Mouse (Mus musculus): ENCODE data around the gene Nhsl2. TPM values are rescaled to one million over a fixed set of nuclear protein-coding genes. Genes with fewer than 3 reads are reported as not detected.
A peak's percentile ranks its signal among the peaks of the same experiment; 100 is the strongest.

Gene Nhsl2
- polyA plus RNA-seq, 1 experiment from 2014 or later = 17.4 TPM

DNA sequence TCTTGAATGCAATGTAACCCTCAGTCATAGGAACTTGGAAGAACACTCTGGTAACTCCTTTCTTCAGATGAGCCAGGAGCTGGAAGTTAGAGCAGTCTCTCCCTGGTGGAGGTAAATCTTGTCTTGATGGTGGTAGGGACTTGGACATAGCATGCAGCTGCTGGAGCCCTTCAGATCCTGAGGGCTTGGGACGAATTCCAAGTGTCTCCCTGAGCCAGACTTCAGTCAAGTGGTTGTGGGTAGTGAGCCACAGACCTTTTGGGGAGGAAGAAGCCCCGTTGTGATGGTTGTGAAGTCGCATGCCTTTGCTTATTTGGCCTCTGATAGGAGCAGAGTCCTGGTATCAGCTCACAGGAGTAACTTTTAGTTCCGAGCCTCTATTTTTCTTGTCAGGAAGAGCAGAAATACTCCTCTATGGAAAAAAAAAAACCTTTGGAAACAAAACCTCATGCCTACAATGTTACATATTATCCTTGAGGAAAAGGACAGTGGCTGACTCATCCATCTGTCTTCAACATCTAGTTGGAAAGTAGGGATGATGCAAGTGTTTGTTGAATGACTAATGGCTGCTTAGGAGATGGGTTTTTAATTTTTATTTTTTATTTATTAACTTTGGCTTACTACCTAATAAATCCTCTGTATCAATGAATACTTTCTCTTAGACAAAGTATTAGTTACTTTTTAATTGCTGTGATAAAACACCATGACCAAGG lies 14.6 kb downstream of the Nhsl2 start:
- Histone ChIP-seq H3K4me2 (replicated peaks; ENCODE audit: low read depth, low read length) (no peak overlapping the region), H3K9ac (replicated peaks; ENCODE audit: low read depth, low read length) (no peak overlapping the region), H3K9me3 (ENCODE audit: control insufficient read depth, low read depth, low read length) (no peaks in the 10 kb centered on the region), H3K36me3 (ENCODE audit: control insufficient read depth, insufficient read depth, low read length) (no peaks in the 10 kb centered on the region), H3K4me1 (ENCODE audit: control insufficient read depth, insufficient read depth, low read length) (no peaks in the 10 kb centered on the region), H3K27ac (ENCODE audit: low read length) (no peak overlapping the region), H3K4me3 (ENCODE audit: low read depth, low read length) (no peak overlapping the region), H3K27me3 (ENCODE audit: control insufficient read depth, insufficient read depth, low read length) (no peaks in the 10 kb centered on the region)
- no peak for ATAC-seq (ENCODE audit: insufficient number of reproducible peaks, insufficient read depth, low FRiP score, low read depth)
- WGBS = 76% methylated on average over 4 of the region's 4 CpGs

DNA sequence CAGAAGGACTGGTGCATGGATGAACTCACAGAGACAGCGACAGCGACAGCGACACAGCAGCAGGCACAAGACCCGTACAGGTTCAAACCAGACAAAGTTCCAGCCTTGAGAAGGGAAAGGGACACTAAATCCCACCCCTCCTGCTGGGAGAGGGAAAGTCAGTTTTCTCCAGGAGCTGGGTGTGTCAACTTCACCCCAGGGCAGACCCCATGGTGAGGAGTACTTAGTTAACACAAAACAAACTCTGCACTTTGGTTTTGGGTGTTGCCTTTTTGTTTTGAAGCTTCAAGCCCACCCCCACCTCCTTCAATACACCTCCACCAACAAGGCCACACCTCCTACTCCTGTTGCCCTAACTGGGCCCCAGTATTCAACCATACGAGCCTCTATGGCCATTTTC lies 15.6 kb downstream of the Nhsl2 start:
- Histone ChIP-seq H3K27me3 (ENCODE audit: control insufficient read depth, insufficient read depth, low read length) (no peaks in the 10 kb centered on the region), H3K4me2 (replicated peaks; ENCODE audit: low read depth, low read length) (no peak overlapping the region), H3K4me3 (ENCODE audit: low read depth, low read length) (no peak overlapping the region), H3K9ac (replicated peaks; ENCODE audit: low read depth, low read length) (no peak overlapping the region), H3K4me1 (ENCODE audit: control insufficient read depth, insufficient read depth, low read length) (no peaks in the 10 kb centered on the region), H3K36me3 (ENCODE audit: control insufficient read depth, insufficient read depth, low read length) (no peaks in the 10 kb centered on the region), H3K9me3 (ENCODE audit: control insufficient read depth, low read depth, low read length) (no peaks in the 10 kb centered on the region), H3K27ac (ENCODE audit: low read length) (no peak overlapping the region)
- WGBS = 42% methylated on average over 5 of the region's 5 CpGs
- ATAC-seq (ENCODE audit: insufficient number of reproducible peaks, insufficient read depth, low FRiP score, low read depth) = no peak

DNA sequence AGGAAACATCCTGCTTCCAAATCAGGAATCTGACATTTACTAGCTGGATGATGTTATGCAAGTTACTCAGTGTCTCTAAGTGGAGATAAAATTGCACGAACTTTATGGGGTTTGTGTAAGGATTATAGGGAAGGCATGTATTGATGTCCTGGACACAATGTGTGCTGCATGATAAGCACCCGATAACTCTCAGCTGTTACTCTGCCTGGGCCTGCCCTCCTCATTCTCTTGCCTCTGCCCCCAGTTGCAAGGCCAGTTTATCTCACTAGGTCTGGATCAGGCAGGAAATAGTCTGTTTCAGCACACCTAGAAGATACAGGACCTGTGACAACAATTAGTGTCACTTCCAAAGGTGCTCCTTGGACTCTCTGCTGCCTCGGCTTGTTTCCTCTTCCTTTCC lies 25.0 kb downstream of the Nhsl2 start:
- ATAC-seq (ENCODE audit: insufficient number of reproducible peaks, insufficient read depth, low FRiP score, low read depth) = no peak
- H3K27ac ChIP-seq (ENCODE audit: low read length) = no peak overlapping the region
- no peak overlapping the region for H3K9ac ChIP-seq (replicated peaks; ENCODE audit: low read depth, low read length)
- no peaks in the 10 kb centered on the region for H3K36me3 ChIP-seq (ENCODE audit: control insufficient read depth, insufficient read depth, low read length)
- H3K9me3 ChIP-seq (ENCODE audit: control insufficient read depth, low read depth, low read length) = no peaks in the 10 kb centered on the region
- H3K4me3 ChIP-seq (ENCODE audit: low read depth, low read length) = no peak overlapping the region
- no peaks in the 10 kb centered on the region for H3K4me1 ChIP-seq (ENCODE audit: control insufficient read depth, insufficient read depth, low read length)
- 49% methylated on average over 3 of the region's 3 CpGs for WGBS
- H3K27me3 ChIP-seq (ENCODE audit: control insufficient read depth, insufficient read depth, low read length) = no peaks in the 10 kb centered on the region
- no peak overlapping the region for H3K4me2 ChIP-seq (replicated peaks; ENCODE audit: low read depth, low read length)

DNA sequence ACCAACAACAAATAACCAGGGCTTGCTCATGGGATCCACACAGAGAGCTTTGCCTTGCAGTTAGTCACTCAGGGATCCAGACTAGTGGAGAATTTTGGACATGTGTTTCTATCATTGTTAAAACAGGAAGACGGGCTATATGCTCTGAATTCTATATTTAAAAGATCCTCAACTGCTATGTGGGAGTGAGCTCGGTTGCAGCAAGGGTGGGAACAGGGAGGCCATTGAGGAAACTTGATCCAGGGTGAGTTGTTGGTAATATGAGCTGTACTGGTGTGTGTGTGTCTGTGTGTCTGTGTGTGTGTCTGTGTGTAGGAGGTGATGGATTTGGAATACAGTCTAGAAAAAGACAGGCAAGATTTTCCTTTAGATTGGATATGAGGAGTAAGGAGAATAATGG lies 25.7 kb downstream of the Nhsl2 start:
- WGBS = 52% methylated on average over 2 of the region's 2 CpGs
- H3K4me3 ChIP-seq (ENCODE audit: low read depth, low read length) = no peak overlapping the region
- H3K9ac ChIP-seq (replicated peaks; ENCODE audit: low read depth, low read length) = no peak overlapping the region
- no peak overlapping the region for H3K4me2 ChIP-seq (replicated peaks; ENCODE audit: low read depth, low read length)
- no peaks in the 10 kb centered on the region for H3K27me3 ChIP-seq (ENCODE audit: control insufficient read depth, insufficient read depth, low read length)
- no peak for ATAC-seq (ENCODE audit: insufficient number of reproducible peaks, insufficient read depth, low FRiP score, low read depth)
- no peaks in the 10 kb centered on the region for H3K36me3 ChIP-seq (ENCODE audit: control insufficient read depth, insufficient read depth, low read length)
- no peaks in the 10 kb centered on the region for H3K4me1 ChIP-seq (ENCODE audit: control insufficient read depth, insufficient read depth, low read length)
- no peak overlapping the region for H3K27ac ChIP-seq (ENCODE audit: low read length)
- no peaks in the 10 kb centered on the region for H3K9me3 ChIP-seq (ENCODE audit: control insufficient read depth, low read depth, low read length)

DNA sequence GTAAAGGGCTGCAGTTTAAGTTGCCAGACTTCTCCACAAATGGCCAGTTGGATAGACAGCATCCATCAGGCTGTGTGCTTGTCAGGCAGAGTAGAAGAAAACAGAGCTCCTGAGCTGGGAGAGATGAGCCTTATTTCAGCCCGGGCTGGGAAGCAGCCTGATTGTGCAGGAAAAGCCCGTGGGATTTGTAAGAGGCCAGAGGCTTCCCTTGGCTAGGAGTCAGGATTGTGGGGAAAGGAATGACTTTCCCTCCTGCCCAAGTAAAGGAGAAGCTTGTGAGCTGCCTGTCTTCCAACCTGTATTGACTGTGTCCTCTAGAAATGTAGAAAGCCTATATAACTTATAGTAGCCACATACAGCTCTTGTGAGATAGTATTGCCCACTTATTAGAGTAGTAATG lies 27.0 kb downstream of the Nhsl2 start:
- Histone ChIP-seq H3K4me2 (replicated peaks; ENCODE audit: low read depth, low read length) (no peak overlapping the region), H3K36me3 (ENCODE audit: control insufficient read depth, insufficient read depth, low read length) (no peaks in the 10 kb centered on the region), H3K9me3 (ENCODE audit: control insufficient read depth, low read depth, low read length) (no peaks in the 10 kb centered on the region), H3K27me3 (ENCODE audit: control insufficient read depth, insufficient read depth, low read length) (no peaks in the 10 kb centered on the region), H3K4me3 (ENCODE audit: low read depth, low read length) (no peak overlapping the region), H3K27ac (ENCODE audit: low read length) (no peak overlapping the region), H3K4me1 (ENCODE audit: control insufficient read depth, insufficient read depth, low read length) (no peaks in the 10 kb centered on the region), H3K9ac (replicated peaks; ENCODE audit: low read depth, low read length) (no peak overlapping the region)
- 43% methylated on average over 2 of the region's 2 CpGs for whole genome bisulfite sequencing
- no peak for ATAC-seq (ENCODE audit: insufficient number of reproducible peaks, insufficient read depth, low FRiP score, low read depth)

DNA sequence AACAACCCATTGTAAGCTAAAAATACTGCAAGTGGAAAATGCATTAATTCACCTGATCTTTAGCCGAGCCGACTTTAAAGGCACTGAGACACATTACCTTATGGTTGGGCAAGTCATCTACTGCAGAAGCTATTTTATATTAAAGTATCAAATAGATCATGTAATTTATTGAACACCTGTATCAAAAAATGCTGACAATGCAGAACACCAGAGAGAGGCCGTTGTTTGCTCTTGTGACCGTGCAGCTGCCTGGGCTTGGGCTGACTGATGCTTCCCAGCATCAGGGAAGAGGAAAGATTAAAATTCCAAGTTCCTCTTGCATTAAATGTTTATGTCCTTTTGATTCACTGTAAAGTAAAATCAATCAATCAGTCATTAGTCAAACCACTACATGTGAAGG lies 28.7 kb downstream of the Nhsl2 start:
- Histone ChIP-seq H3K4me2 (replicated peaks; ENCODE audit: low read depth, low read length) (no peak overlapping the region), H3K4me3 (ENCODE audit: low read depth, low read length) (no peak overlapping the region), H3K36me3 (ENCODE audit: control insufficient read depth, insufficient read depth, low read length) (no peaks in the 10 kb centered on the region), H3K27me3 (ENCODE audit: control insufficient read depth, insufficient read depth, low read length) (no peaks in the 10 kb centered on the region), H3K9me3 (ENCODE audit: control insufficient read depth, low read depth, low read length) (no peaks in the 10 kb centered on the region), H3K27ac (ENCODE audit: low read length) (no peak overlapping the region), H3K9ac (replicated peaks; ENCODE audit: low read depth, low read length) (no peak overlapping the region), H3K4me1 (ENCODE audit: control insufficient read depth, insufficient read depth, low read length) (no peaks in the 10 kb centered on the region)
- no peak for ATAC-seq (ENCODE audit: insufficient number of reproducible peaks, insufficient read depth, low FRiP score, low read depth)
- WGBS = 79% methylated on average over 4 of the region's 4 CpGs

DNA sequence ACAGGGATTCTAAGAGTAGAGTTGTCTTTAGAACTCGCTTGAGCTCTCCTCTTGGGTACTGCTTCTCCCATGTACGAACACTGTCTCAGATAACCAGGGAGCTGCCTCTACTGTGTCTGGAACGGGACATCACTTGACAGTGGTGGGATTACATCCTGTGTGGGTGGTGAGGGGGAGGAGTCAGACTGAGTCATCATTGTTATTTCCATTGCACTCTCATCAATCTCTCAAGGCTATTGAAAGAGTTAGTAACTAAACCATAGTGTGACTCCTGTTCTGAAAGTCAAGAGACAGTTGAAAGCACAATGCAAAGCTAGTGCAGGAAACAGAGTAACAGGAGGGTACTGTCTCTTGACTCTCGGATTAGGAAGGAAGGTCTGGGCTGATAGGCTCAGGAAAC lies 29.4 kb downstream of the Nhsl2 start:
- Histone ChIP-seq H3K4me2 (replicated peaks; ENCODE audit: low read depth, low read length) (no peak overlapping the region), H3K4me3 (ENCODE audit: low read depth, low read length) (no peak overlapping the region), H3K36me3 (ENCODE audit: control insufficient read depth, insufficient read depth, low read length) (no peaks in the 10 kb centered on the region), H3K27me3 (ENCODE audit: control insufficient read depth, insufficient read depth, low read length) (no peaks in the 10 kb centered on the region), H3K27ac (ENCODE audit: low read length) (no peak overlapping the region), H3K9ac (replicated peaks; ENCODE audit: low read depth, low read length) (no peak overlapping the region), H3K9me3 (ENCODE audit: control insufficient read depth, low read depth, low read length) (no peaks in the 10 kb centered on the region), H3K4me1 (ENCODE audit: control insufficient read depth, insufficient read depth, low read length) (no peaks in the 10 kb centered on the region)
- no peak for ATAC-seq (ENCODE audit: insufficient number of reproducible peaks, insufficient read depth, low FRiP score, low read depth)
- WGBS = 61% methylated on average over 4 of the region's 4 CpGs

DNA sequence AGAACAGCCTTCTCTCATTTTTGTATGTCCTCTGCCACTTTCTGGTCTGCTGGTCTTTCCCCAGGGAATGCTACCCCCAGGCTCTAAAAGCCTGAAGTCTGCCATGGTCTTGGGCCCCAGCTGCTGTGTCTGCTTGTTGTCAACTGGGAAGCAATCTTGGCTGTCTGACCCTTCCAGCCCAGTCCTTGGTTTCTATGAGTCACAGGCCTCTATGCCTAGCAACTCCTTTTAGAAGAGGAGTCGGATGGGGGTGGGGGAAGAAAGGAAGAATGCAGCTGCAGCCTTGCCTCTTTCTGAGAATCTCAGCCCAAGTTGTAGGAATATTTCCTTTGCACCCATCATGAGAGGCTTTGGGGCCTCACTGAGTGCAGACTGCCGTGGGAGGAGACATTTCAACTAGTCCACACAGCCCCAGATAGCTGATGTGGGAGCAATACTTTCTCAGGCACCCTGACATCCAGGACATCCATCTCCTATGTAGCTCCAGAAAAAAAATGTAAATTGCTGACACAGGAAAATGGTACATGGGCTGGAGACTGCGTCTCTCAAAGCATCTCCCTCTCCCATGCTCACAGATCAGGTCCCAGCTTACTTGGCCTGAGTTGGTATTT lies 33.1 kb downstream of the Nhsl2 start:
- H3K9ac ChIP-seq (replicated peaks; ENCODE audit: low read depth, low read length) = no peak overlapping the region
- H3K27ac ChIP-seq (ENCODE audit: low read length) = peak overlapping the region; percentile 15; the same call in 1 of the 2 replicates
- no peaks in the 10 kb centered on the region for H3K27me3 ChIP-seq (ENCODE audit: control insufficient read depth, insufficient read depth, low read length)
- H3K4me3 ChIP-seq (ENCODE audit: low read depth, low read length) = no peak overlapping the region
- peak; percentile 65; the same call in 1 of the 2 replicates for ATAC-seq (ENCODE audit: insufficient number of reproducible peaks, insufficient read depth, low FRiP score, low read depth)
- 33% methylated on average over 3 of the region's 3 CpGs for WGBS
- no peaks in the 10 kb centered on the region for H3K36me3 ChIP-seq (ENCODE audit: control insufficient read depth, insufficient read depth, low read length)
- H3K9me3 ChIP-seq (ENCODE audit: control insufficient read depth, low read depth, low read length) = no peaks in the 10 kb centered on the region
- H3K4me2 ChIP-seq (replicated peaks; ENCODE audit: low read depth, low read length) = no peak overlapping the region
- H3K4me1 ChIP-seq (ENCODE audit: control insufficient read depth, insufficient read depth, low read length) = no peaks in the 10 kb centered on the region

DNA sequence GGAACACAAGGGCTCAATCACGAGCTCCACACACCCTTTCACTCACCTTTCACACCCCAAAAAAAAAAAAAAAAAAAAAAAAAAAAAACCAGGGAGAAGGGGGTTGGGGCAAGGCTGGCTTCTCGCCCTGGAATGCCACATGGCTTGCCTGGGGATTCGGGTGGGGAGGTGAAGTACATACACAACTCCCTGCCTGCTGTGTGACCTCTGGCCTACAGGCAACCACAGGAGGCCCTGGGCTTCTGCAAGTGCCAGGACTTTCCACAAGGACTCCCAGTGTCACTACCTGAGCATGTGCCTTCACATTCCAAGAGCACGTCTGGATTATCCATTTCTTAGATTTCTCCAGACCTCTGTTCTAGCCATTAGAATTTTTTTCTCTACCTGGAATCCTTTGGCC lies 40.2 kb downstream of the Nhsl2 start:
- no peaks in the 10 kb centered on the region for H3K36me3 ChIP-seq (ENCODE audit: control insufficient read depth, insufficient read depth, low read length)
- no peak overlapping the region for H3K9ac ChIP-seq (replicated peaks; ENCODE audit: low read depth, low read length)
- no peaks in the 10 kb centered on the region for H3K4me1 ChIP-seq (ENCODE audit: control insufficient read depth, insufficient read depth, low read length)
- 26% methylated on average over 4 of the region's 4 CpGs for WGBS
- H3K4me3 ChIP-seq (ENCODE audit: low read depth, low read length) = no peak overlapping the region
- no peak overlapping the region for H3K27ac ChIP-seq (ENCODE audit: low read length)
- H3K4me2 ChIP-seq (replicated peaks; ENCODE audit: low read depth, low read length) = no peak overlapping the region
- ATAC-seq (ENCODE audit: insufficient number of reproducible peaks, insufficient read depth, low FRiP score, low read depth) = no peak
- no peaks in the 10 kb centered on the region for H3K27me3 ChIP-seq (ENCODE audit: control insufficient read depth, insufficient read depth, low read length)
- H3K9me3 ChIP-seq (ENCODE audit: control insufficient read depth, low read depth, low read length) = no peaks in the 10 kb centered on the region

Data from stomach, embryonic 14.5 days (tissue).